Mouse (Mus musculus) heart, embryonic 13.5 days (tissue): ENCODE results near the gene Bag6. TPM values are rescaled to one million over a fixed set of nuclear protein-coding genes. Genes with fewer than 3 reads are reported as not detected.

Experiments used
- ATAC-seq: fragments of 200-750 bp; cut with Nextera tagmentation; 2 replicates; pipeline ENCODE4 v1.8.0; 2017; ENCODE audit warnings: moderate TSS enrichment; ENCODE audit not compliant: insufficient number of reproducible peaks, low FRiP score, low TSS enrichment; ENCODE audit errors: extremely low read depth
- H3K27ac ChIP-seq: fragments of 300-500 bp; sonication (generic); replicated peaks from 2 replicates; pipeline ENCODE4 v1.5.1; 2015; ENCODE audit warnings: moderate library complexity, mild to moderate bottlenecking, inconsistent platforms
- H3K27me3 ChIP-seq: fragments of 300-500 bp; sonication (generic); replicated peaks from 2 replicates; pipeline ENCODE4 v1.6.1; 2015; ENCODE audit warnings: mild to moderate bottlenecking, inconsistent platforms
- H3K36me3 ChIP-seq: fragments of 300-500 bp; sonication (generic); 2 replicates; pipeline ENCODE4 v1.6.1; 2015; ENCODE audit warnings: mild to moderate bottlenecking, inconsistent platforms
- H3K4me1 ChIP-seq: fragments of 300-500 bp; sonication (generic); 2 replicates; pipeline ENCODE4 v1.6.1; 2015; ENCODE audit warnings: inconsistent platforms
- H3K4me2 ChIP-seq: fragments of 300-500 bp; sonication (generic); 2 replicates; pipeline ENCODE4 v1.6.1; 2015; ENCODE audit warnings: inconsistent platforms, mild to moderate bottlenecking, moderate library complexity
- H3K4me3 ChIP-seq: fragments of 300-500 bp; sonication (generic); 2 replicates; pipeline ENCODE4 v1.5.1; 2015; ENCODE audit warnings: moderate library complexity, mild to moderate bottlenecking, inconsistent platforms
- H3K9ac ChIP-seq: fragments of 300-500 bp; sonication (generic); 2 replicates; pipeline ENCODE4 v1.6.1; 2015; ENCODE audit warnings: inconsistent platforms, mild to moderate bottlenecking, moderate library complexity
- H3K9me3 ChIP-seq: fragments of 300-500 bp; sonication (generic); 2 replicates; pipeline ENCODE4 v1.6.1; 2016; ENCODE audit warnings: inconsistent platforms
- WGBS: fragments of 180-500 bp; shearing (Covaris S2); methylation state at CpG from one replicate; pipeline ENCODE4 v1.1.7; 2015; ENCODE audit warnings: mixed read lengths; 5-methylcytosine and 5-hydroxymethylcytosine counted together
- microRNA-seq: library from miRNA; unstranded; fragments of <30 nt; microRNA quantifications from one replicate; pipeline ENCODE4, GENCODE M21; 2016
- polyA plus RNA-seq: library from polyadenylated mRNA; unstranded; fragments of >200 nt; fragmentation: Nextera tagmentation; extraction: Ambion mirVana; gene quantifications from 2 replicates; pipeline ENCODE4 v1.2.1, GENCODE M21; 2015

The Bag6 gene
- polyA plus RNA-seq, 1 experiment from 2014 or later, result 45.1 TPM

DNA sequence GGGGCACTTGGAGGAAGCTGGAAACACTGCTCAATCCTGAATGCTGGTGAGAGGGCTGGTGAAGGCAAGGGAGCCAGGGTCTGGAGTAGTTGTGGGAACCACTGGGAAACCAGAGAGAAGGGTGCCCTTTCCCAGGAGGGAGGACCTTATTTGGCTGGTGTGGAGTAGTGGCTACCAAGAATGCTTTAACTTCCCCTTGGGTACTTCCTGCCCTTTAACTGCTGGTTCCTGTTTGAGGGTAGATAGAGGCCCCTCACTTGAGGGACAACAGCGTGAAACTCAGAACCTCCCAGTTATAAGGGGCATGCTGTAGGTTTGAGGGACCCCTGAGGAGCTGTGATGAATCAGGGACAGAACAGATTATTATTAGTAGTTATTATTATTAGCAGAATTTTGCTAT is 54.2 kb downstream of the Bag6 start:
- Histone ChIP-seq H3K4me2 (no peak overlapping the region), H3K4me3 (no peak overlapping the region), H3K9ac (no peak overlapping the region), H3K9me3 (no peaks in the 10 kb centered on the region), H3K4me1 (peaks cover 8% of the 10 kb centered on the region), H3K27me3 (peaks cover 15% of the 10 kb centered on the region), H3K27ac (no peak overlapping the region), H3K36me3 (no peaks in the 10 kb centered on the region)
- no peak for ATAC-seq
- WGBS, result 38% methylated on average over 1 of the region's 1 CpGs

DNA sequence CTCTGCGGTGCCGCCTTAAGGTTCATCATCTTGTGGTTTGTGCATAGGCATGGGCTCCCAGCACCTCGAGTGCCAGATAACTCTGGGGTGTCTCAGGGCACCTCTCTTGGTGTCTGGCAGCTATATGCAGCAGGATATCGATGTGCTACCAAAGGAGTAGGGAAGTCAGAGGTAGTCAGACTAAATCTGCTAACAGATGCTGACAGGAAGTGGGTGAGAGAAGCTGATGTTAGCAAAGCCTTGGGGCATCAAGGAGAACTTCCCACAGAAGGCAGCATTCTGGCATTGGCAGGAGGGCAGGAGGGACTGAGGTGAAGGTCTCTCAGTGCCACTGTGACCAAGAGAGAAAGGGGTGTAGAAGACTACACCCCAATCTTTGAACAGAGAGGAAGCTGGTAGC is 55.1 kb downstream of the Bag6 start:
- peaks cover 21% of the 10 kb centered on the region for H3K27me3 ChIP-seq
- H3K4me2 ChIP-seq, result no peak overlapping the region
- H3K36me3 ChIP-seq, result no peaks in the 10 kb centered on the region
- no peak overlapping the region for H3K4me3 ChIP-seq
- peaks cover 13% of the 10 kb centered on the region for H3K4me1 ChIP-seq
- H3K9me3 ChIP-seq, result no peaks in the 10 kb centered on the region
- WGBS, result 55% methylated on average over 4 of the region's 4 CpGs
- no peak overlapping the region for H3K27ac ChIP-seq
- H3K9ac ChIP-seq, result no peak overlapping the region
- no peak for ATAC-seq

DNA sequence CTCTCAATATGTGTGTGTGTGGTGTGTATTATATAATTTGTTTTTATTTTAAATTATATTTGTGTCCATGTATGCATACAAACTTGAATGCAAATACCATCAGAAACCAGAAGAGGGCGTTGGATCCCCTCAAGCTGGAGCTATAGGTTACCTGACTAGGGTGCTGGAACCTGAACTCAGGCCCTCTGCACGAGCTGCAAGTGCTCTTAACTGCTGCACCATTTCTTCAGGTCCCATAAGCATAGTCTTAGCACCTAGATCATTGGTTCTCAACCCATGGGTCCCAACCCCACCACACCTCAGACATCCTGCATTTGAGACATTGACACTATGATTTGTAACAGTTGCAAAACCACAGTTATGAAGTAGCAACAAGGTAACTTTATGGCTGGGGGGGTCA is 56.7 kb downstream of the Bag6 start:
- 57% methylated on average over 2 of the region's 2 CpGs for WGBS
- Histone ChIP-seq H3K27me3 (peaks cover 37% of the 10 kb centered on the region), H3K4me1 (peaks cover 24% of the 10 kb centered on the region), H3K9me3 (no peaks in the 10 kb centered on the region), H3K36me3 (no peaks in the 10 kb centered on the region), H3K9ac (no peak overlapping the region), H3K4me3 (no peak overlapping the region), H3K27ac (no peak overlapping the region), H3K4me2 (no peak overlapping the region)
- ATAC-seq, result no peak

DNA sequence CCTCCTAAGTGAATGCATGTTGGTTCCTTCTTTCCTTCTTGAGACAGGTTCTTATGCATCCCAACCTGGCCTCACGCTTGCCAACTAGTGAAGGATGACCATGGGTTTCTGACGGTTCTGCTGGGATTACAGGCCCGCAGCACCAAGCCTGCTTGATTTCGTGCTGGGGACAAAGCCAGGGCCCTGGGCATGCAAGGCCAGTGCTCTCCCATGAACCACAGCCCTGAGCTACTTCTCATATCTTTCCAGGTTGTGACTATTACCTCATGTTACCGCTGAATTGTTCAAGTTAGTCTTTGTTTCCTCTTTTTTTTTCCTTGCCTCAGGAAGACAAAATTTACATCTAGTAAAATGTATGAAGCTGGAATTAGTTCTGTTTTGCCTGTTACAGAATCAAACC is 57.9 kb downstream of the Bag6 start:
- 78% methylated on average over 5 of the region's 5 CpGs for WGBS

DNA sequence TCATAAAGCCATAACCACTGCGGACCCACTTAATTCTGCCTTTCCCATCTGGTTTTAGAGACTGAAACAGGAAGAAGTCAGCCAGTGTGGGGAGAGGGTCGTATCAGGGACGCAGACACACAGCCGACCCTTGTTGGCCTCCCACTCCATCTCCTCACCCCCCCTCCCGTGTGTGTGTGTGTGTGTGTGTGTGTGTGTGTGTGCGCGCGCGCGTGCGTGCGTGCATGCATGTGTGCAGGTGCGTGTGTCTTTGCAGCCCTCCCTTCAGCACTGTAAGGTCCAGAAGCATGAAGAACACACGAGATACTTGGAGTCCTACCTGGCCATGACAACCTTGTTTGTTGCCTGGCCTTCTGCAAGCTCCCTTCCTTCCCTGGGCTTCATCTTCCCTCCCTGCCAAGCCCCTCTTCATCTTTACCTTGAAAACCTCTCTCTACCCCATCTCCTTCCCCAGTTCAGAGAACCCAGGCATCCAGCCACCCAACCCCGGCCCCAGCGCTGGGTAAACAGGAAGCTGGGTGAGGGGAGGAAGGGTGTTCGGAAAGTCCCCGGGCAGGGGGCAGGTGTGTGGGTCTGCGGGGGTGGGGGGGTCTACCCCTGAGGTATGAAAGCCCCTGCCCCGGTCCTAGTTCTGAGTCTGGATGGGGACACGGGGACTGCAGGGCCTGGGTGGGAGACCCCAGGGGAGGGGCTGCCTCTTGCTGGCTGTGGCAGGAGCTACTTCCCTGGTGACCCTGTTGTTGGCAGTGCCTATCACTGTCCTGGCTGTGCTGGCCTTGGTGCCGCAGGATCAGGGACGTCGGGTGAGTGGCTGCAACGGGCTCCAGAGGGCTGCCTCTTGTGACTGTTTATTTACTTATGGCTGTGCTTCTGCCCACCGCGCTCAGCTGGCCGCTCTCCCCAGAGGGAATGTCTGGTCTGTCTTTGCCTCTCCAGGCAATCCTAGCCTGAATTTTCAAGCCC is 59.2 kb downstream of the Bag6 start, which contains the start of gene Ltb:
Ltb (plus strand) TSS at position 559 of the 963 bp plus-strand sequence.
- H3K27ac ChIP-seq, result no peak within 1 kb of the TSS
- peak within 1 kb of the TSS; percentile 52 for H3K4me3 ChIP-seq
- no peaks in the 10 kb centered on the region for H3K9me3 ChIP-seq
- WGBS, result 49% methylated on average over 27 of the region's 28 CpGs
- H3K27me3 ChIP-seq, result peaks cover 61% of the 10 kb centered on the region
- peaks cover 24% of the 10 kb centered on the region for H3K4me1 ChIP-seq
- peak within 1 kb of the TSS; percentile 78; the same call in 1 of the 2 replicates for H3K9ac ChIP-seq
- peak within 1 kb of the TSS; percentile 81 for H3K4me2 ChIP-seq
- no peak for ATAC-seq
- H3K36me3 ChIP-seq, result no peaks in the 10 kb centered on the region

More for the DNA sequence above, 57.9 kb downstream of the Bag6 start:
- no peaks in the 10 kb centered on the region for H3K9me3 ChIP-seq
- H3K9ac ChIP-seq, result no peak overlapping the region
- H3K27ac ChIP-seq, result no peak overlapping the region
- ATAC-seq, result no peak
- H3K27me3 ChIP-seq, result peaks cover 49% of the 10 kb centered on the region
- H3K36me3 ChIP-seq, result no peaks in the 10 kb centered on the region
- H3K4me1 ChIP-seq, result peaks cover 24% of the 10 kb centered on the region
- no peak overlapping the region for H3K4me2 ChIP-seq
- H3K4me3 ChIP-seq, result no peak overlapping the region

DNA sequence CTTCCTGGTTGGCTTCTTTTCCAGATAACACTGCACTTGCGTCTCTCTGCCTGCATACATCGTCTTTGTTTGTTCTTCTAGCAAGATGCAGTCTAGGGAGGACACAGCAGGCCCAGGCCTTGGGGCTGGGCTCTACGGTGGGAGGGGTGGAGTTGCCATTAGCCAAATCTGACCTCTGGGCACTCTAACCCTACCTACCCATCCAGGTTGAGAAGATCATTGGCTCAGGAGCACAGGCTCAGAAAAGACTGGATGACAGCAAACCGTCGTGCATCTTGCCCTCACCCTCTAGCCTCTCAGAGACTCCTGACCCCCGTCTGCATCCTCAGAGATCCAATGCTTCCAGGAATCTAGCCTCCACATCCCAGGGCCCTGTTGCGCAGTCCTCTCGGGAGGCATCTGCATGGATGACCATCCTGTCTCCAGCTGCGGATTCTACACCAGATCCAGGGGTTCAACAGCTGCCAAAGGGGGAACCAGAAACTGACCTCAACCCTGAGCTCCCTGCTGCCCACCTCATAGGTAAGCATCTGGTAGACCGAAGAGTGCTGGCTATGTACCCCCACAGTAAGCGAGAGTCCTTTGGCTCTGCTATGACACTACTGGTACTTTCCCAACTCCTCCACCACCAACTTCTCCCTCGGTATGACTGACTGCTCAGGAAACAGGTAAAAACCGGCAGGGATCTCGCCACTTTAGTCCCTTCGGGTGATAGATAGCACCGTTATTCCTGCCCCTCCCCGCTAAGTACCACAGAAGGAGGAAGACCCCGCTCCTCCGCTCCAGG is 60.1 kb downstream of the Bag6 start:
- no peak for ATAC-seq
- H3K36me3 ChIP-seq, result no peaks in the 10 kb centered on the region
- peak overlapping the region; percentile 52 for H3K4me3 ChIP-seq
- H3K27ac ChIP-seq, result no peak overlapping the region
- 32% methylated on average over 19 of the region's 19 CpGs for WGBS
- H3K9ac ChIP-seq, result peak overlapping the region; percentile 78
- H3K27me3 ChIP-seq, result peaks cover 70% of the 10 kb centered on the region
- H3K4me2 ChIP-seq, result peak overlapping the region; percentile 81
- H3K9me3 ChIP-seq, result no peaks in the 10 kb centered on the region
- H3K4me1 ChIP-seq, result peaks cover 24% of the 10 kb centered on the region

DNA sequence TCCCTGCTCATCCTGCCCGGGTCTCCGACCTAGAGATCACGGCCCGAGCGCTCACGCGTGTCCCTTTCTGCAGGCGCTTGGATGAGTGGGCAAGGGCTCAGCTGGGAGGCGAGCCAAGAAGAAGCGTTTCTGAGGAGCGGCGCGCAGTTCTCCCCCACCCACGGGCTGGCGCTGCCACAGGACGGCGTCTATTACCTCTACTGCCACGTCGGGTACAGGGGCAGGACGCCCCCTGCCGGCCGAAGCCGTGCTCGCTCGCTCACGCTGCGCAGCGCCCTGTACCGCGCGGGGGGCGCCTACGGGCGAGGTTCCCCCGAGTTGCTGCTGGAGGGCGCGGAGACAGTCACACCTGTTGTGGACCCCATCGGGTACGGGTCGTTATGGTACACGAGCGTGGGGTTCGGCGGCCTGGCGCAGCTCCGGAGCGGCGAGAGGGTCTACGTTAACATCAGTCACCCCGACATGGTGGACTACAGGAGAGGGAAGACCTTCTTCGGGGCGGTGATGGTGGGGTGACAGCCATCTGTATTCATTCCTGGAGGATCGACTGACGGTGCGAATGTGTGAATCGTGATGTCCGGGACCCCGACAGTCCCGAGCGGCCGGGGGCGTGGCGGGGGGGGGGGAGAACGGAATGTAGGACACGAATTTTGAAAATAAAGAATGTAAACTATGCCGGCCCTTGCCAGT is 60.8 kb downstream of the Bag6 start:
- Histone ChIP-seq H3K4me3 (peak overlapping the region; percentile 52), H3K27me3 (peaks cover 77% of the 10 kb centered on the region), H3K4me1 (peaks cover 24% of the 10 kb centered on the region), H3K27ac (no peak overlapping the region), H3K9ac (peak overlapping the region; percentile 78), H3K4me2 (peak overlapping the region; percentile 81), H3K36me3 (no peaks in the 10 kb centered on the region), H3K9me3 (no peaks in the 10 kb centered on the region)
- 1% methylated on average over 66 of the region's 66 CpGs for WGBS
- ATAC-seq, result peak; percentile 72

DNA sequence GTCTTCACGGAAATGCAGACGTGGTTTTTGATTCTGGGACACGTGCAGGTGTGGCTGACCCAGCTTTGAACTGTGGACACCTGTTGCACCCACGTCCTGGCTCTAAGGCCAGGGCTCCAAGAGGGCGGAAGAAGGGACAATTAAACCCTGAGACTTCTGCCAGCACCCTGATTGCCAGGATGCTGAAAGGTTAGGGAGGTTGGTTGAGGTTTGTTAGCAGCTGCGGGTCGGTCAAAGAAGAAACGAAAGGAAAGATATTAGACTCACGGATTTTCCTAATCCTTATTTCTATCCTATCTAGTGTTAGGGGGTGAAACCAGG is 61.3 kb downstream of the Bag6 start:
- Histone ChIP-seq H3K4me1 (peaks cover 24% of the 10 kb centered on the region), H3K36me3 (no peaks in the 10 kb centered on the region), H3K9ac (peak overlapping the region; percentile 78), H3K9me3 (no peaks in the 10 kb centered on the region), H3K27me3 (peaks cover 82% of the 10 kb centered on the region), H3K4me3 (peak overlapping the region; percentile 52), H3K4me2 (peak overlapping the region; percentile 81), H3K27ac (no peak overlapping the region)
- WGBS, result 33% methylated on average over 9 of the region's 9 CpGs
- ATAC-seq, result no peak

Small RNA genes within 50 kb of the gene (microRNA-seq; reads per million reads assigned to microRNA genes)
- gene Mir6973a, result not detected

Other genes starting within 250 kb of the Bag6 start
- gene C2, start 236.9 kb upstream of the Bag6 start, polyA plus RNA-seq, result 0.84 and 1.9 TPM in 2 replicates
- 38.8 and 42.4 TPM in 2 replicates for gene Ehmt2, start 236.7 kb upstream of the Bag6 start, polyA plus RNA-seq
- gene Slc44a4, start 220.7 kb upstream of the Bag6 start, polyA plus RNA-seq, result 0.15 TPM in 1 of 2 replicates, not detected in the other
- gene Neu1, start 203.9 kb upstream of the Bag6 start, polyA plus RNA-seq, result 18.1 and 19.2 TPM in 2 replicates
- 0.19 and 0.20 TPM in 2 replicates for gene Hspa1b, start 175.9 kb upstream of the Bag6 start, polyA plus RNA-seq
- not detected in 2 replicates for gene Gm20481, start 165.3 kb upstream of the Bag6 start, polyA plus RNA-seq
- 3.9 TPM in 2 replicates for gene Hspa1a, start 163.0 kb upstream of the Bag6 start, polyA plus RNA-seq
- 2.1 and 2.2 TPM in 2 replicates for gene Hspa1l, start 162.5 kb upstream of the Bag6 start, polyA plus RNA-seq
- gene Lsm2, start 153.3 kb upstream of the Bag6 start, polyA plus RNA-seq, result 145 and 153 TPM in 2 replicates
- gene Vars, start 134.2 kb upstream of the Bag6 start, polyA plus RNA-seq, result 59.9 and 63.0 TPM in 2 replicates
- gene Vwa7, start 118.6 kb upstream of the Bag6 start, polyA plus RNA-seq, result 0.45 and 0.52 TPM in 2 replicates
- 3.2 and 4.2 TPM in 2 replicates for gene Sapcd1, start 107.2 kb upstream of the Bag6 start, polyA plus RNA-seq
- 4.0 and 4.1 TPM in 2 replicates for gene Msh5, start 88.4 kb upstream of the Bag6 start, polyA plus RNA-seq
- gene Clic1, start 85.2 kb upstream of the Bag6 start, polyA plus RNA-seq, result 351 and 389 TPM in 2 replicates
- 194 and 207 TPM in 2 replicates for gene Ddah2, start 76.1 kb upstream of the Bag6 start, polyA plus RNA-seq
- gene Ly6g6c, start 69.8 kb upstream of the Bag6 start, polyA plus RNA-seq, result not detected in 2 replicates
- 0.92 and 1.4 TPM in 2 replicates for gene Mpig6b, start 69.0 kb upstream of the Bag6 start, polyA plus RNA-seq
- 0.36 and 0.62 TPM in 2 replicates for gene Ly6g6e, start 58.3 kb upstream of the Bag6 start, polyA plus RNA-seq
- gene Ly6g6d, start 57.1 kb upstream of the Bag6 start, polyA plus RNA-seq, result 1.7 and 1.9 TPM in 2 replicates
- 0.73 and 1.0 TPM in 2 replicates for gene Ly6g6f, start 49.6 kb upstream of the Bag6 start, polyA plus RNA-seq
- 67.0 and 69.5 TPM in 2 replicates for gene Abhd16a, start 45.9 kb upstream of the Bag6 start, polyA plus RNA-seq
- gene Ly6g5c, start 26.9 kb upstream of the Bag6 start, polyA plus RNA-seq, result not detected in 2 replicates
- 0.40 and 0.80 TPM in 2 replicates for gene Ly6g5b, start 19.8 kb upstream of the Bag6 start, polyA plus RNA-seq
- gene Gpank1, start 13.7 kb upstream of the Bag6 start, polyA plus RNA-seq, result 10.7 and 14.1 TPM in 2 replicates
- 215 and 231 TPM in 2 replicates for gene Csnk2b, start 13.1 kb upstream of the Bag6 start, polyA plus RNA-seq
- gene D17H6S53E, start 8.8 kb upstream of the Bag6 start, polyA plus RNA-seq, result 8.7 and 9.7 TPM in 2 replicates
- 2.2 and 19.0 TPM in 2 replicates for gene Apom, start 3.1 kb upstream of the Bag6 start, polyA plus RNA-seq
- 124 and 130 TPM in 2 replicates for gene Prrc2a, start 29.7 kb downstream of the Bag6 start, polyA plus RNA-seq
- 6.5 and 7.8 TPM in 2 replicates for gene Aif1, start 40.9 kb downstream of the Bag6 start, polyA plus RNA-seq
- 8.6 and 9.9 TPM in 2 replicates for gene Lst1, start 53.3 kb downstream of the Bag6 start, polyA plus RNA-seq
- 0.64 TPM in 1 of 2 replicates, not detected in the other for gene Ltb, start 59.3 kb downstream of the Bag6 start, polyA plus RNA-seq
- gene Tnf, start 66.8 kb downstream of the Bag6 start, polyA plus RNA-seq, result 0.12 and 0.23 TPM in 2 replicates
- gene Lta, start 70.2 kb downstream of the Bag6 start, polyA plus RNA-seq, result not detected in 2 replicates
- gene Gm16181, start 85.7 kb downstream of the Bag6 start, polyA plus RNA-seq, result not detected in 2 replicates
- gene Atp6v1g2, start 98.5 kb downstream of the Bag6 start, polyA plus RNA-seq, result 10.6 and 10.7 TPM in 2 replicates
- gene Nfkbil1, start 100.6 kb downstream of the Bag6 start, polyA plus RNA-seq, result 7.6 and 8.1 TPM in 2 replicates
- gene Ddx39b, start 106.6 kb downstream of the Bag6 start, polyA plus RNA-seq, result 279 TPM in 2 replicates
- 43.4 and 48.6 TPM in 2 replicates for gene H2-D1, start 127.6 kb downstream of the Bag6 start, polyA plus RNA-seq
- gene H2-Q1, start 185.2 kb downstream of the Bag6 start, polyA plus RNA-seq, result 0.19 and 0.29 TPM in 2 replicates
- 3.3 and 3.4 TPM in 2 replicates for gene H2-Q2, start 207.1 kb downstream of the Bag6 start, polyA plus RNA-seq
- gene H2-Q4, start 244.4 kb downstream of the Bag6 start, polyA plus RNA-seq, result 2.6 and 2.9 TPM in 2 replicates